Mouse (Mus musculus) gastrocnemius, adult 8-10 months (tissue): ENCODE data around the gene Tshz2. TPM values are rescaled to one million over a fixed set of nuclear protein-coding genes. Genes with fewer than 3 reads are reported as not detected.
"Not testable (repeated sequence)": the region's sequence is repeated elsewhere in the genome, so short reads cannot be mapped to it uniquely, and the experiment has no call there.

Source experiments
- DNase-seq, 2 experiments: peaks; one replicate each; pipeline ENCODE4 v3.0.0; 2022; ENCODE audit warnings: low spot score in 2 of 2
- total RNA-seq, 4 experiments: library from RNA; stranded (reverse); gene quantifications; 2 replicates each; pipeline ENCODE4 v1.2.4; 2022

Gene Tshz2
- total RNA-seq, 4 experiments from 2014 or later: 6.5 to 11.3 (median 8.9) TPM

- no peak for DNase-seq
Observed at GRCm38 (mm10) chr2:169755091-169755490, 122.3 kb downstream of the Tshz2 start.

DNA sequence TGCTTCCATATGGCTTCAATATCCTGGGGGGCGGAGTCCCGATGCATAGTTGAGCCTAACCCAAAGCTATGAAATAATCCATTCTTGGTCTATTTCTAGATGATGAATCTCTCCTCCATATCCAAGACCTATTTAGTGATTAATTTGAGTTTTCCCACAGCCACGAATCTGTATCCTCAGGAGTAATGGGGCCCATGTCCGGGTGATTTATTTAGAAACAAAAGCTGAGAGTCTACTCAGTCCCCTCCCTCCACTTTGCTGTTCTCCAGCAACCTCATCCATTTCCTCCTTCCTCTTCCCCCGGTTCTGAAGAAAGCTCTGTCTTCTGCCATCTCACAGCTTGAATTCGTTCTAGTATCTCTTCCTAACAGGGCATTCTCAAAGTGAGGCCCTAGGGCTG, 125.3 kb downstream of the Tshz2 start:
- no peak for DNase-seq

DNA sequence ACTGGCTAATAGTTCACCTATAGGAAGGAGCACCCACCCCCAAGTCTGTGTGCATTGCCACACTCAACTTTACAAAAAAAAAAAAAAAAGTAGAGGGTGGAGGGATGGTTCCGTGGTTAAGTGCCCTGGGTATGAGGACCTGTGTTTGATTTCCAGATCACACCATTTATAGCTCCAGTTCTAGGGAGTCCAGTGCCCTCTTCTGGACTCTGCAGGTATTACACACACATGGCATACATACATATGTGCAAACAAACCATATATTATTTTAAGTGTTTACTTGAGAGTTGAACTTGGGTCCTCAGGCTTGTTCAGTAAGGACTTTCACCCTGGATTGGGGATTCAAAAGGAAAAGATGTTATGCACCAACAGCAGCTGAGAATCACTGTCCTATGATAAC, 127.3 kb downstream of the Tshz2 start:
- DNase-seq: no peak

DNA sequence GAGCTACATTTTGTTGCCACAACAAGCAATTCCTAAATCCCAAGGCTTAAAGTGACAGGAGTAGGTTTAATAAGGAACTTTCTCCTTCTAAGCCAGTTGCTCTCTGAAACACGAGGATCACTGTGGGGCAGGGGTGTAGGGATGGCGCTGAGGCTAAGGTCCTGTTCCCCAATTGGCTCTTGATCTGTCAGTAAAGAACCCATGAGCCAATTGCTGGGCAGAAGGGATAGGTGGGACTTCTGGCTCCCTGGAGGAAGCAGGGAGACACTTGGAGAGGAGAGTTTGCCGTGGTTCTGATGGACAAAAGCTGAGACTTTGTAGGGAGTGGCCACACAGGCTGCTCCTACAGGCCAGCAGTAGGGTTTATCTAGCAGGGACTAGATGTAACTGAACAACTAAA, 128.9 kb downstream of the Tshz2 start:
- DNase-seq: no peak

DNA sequence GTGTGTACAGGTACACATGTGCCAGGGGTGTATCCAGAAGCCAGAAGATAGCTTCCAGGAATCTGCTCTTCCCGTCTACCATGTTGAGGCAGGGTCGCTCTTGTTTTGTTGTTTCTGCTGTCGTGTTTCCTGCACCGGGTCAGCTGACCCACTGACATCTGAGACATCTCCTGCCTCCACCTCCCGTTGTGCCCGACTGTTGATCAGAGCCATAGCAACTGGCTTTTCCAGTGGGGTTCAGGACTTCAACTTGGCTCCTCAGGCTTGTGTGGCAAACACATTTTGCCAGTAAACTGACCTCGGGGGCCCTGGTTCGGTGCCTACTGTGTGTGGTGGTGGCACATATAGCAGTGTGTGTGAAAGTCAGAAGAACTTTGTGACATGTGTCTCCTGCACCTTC, 129.5 kb downstream of the Tshz2 start:
- no peak for DNase-seq

- no peak for DNase-seq
Observed at GRCm38 (mm10) chr2:169763716-169764115, 130.9 kb downstream of the Tshz2 start.

DNA sequence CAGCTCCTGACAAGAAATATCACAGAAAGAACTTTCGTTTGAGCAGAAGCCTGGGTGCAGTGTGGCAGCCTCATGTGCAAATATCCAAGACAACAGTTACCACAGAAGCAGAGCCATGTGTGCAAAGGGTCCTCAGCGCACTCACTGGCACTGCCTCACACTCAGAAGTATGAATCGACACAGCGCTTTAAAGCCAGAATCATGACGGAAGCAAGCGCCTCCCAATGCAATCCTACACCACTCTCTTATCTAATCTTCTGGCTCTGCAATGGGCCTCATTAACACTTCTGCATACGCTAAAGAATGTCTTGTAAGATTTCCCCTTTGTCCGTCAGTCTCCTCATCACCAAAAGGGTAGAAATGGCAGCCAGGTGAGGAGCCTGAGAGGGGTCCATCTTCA, 133.4 kb downstream of the Tshz2 start:
- DNase-seq: no peak

GRCm38 (mm10) chr2:169767281-169767680, 134.5 kb downstream of the Tshz2 start:
- DNase-seq: no peak

GRCm38 (mm10) chr2:169775078-169775477, 142.3 kb downstream of the Tshz2 start:
- DNase-seq: no peak

DNA sequence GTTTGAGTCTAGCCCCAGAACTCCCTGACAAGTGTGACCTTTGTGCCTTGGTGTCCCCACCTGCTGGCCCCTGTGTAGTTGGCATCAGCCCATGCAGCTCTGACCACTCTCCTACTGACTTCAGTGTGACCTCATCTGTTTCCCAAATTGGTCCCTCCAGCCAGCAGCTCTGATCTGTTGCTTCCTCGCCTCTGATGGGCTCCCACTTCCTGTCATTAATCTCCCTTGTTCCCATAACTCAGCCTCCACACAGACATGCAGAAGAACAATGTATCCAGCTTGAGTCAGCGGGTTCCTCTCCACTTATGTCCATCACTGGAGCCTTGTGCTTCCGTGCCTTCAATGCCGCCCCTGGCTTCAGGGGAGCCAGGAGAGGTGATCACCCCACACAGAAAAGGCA, 144.4 kb downstream of the Tshz2 start:
- DNase-seq: no peak

DNA sequence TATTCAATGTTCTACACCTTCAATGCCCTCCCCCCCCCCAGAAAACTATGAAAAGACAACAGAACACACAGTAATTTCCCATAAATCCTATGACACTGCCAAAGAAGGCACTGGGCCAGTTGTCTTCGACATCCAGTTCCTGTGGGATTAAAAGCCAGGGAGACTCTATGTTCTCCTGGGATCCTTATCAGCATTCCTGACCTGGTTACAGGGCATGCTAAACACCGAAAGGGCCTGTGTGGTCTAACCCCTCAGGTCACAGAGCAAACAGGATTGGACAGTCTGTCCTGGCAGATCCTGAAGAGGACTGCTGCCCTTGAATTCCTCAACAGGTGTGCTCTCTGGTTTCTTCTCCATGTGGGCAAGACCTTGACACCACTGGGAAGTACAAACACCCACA, 145.0 kb downstream of the Tshz2 start:
- DNase-seq: no peak

DNA sequence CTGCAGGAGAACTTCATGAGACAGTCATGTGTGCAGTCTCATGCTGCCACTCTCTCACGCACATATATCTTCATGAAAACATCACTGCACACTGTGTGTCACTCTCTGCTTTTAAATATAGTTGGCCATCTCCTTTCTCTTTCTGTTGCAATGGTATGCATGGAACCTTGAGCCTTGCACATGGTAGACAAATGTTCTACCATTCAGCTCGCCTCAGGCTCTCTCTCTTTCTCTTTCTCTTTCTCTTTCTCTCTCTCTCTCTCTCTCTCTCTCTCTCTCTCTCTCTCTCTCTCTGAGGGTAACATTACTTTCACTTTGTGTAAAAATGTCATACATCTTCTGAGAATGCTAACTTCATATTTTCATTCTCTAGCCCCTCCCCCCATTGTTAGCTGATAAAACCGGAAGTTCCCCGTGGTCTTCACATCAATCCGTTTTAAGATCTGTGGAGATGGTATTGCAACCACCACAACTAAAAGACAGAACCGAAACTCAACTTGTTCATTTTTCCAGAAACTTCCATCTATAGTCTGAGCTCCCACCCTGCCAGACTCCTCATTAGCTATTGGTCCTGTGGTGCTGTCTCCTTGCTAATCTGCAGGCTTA, 146.0 kb downstream of the Tshz2 start:
- DNase-seq: no peak

DNA sequence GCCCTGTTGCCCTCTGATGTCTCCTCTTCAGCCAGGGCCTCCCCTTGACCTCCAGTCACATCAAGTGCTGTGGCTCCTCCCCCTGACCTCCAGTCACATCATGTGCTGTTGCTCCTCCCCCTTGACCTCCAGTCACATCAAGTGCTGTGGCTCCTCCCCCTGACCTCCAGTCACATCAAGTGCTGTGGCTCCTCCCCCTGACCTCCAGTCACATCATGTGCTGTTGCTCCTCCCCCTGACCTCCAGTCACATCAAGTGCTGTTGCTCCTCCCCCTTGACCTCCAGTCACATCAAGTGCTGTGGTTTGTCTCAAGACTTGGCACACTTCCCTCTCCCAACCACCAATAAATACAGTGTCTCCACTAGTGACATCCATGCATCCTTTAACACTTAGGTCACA, 148.9 kb downstream of the Tshz2 start:
- not testable (repeated sequence) for DNase-seq

DNA sequence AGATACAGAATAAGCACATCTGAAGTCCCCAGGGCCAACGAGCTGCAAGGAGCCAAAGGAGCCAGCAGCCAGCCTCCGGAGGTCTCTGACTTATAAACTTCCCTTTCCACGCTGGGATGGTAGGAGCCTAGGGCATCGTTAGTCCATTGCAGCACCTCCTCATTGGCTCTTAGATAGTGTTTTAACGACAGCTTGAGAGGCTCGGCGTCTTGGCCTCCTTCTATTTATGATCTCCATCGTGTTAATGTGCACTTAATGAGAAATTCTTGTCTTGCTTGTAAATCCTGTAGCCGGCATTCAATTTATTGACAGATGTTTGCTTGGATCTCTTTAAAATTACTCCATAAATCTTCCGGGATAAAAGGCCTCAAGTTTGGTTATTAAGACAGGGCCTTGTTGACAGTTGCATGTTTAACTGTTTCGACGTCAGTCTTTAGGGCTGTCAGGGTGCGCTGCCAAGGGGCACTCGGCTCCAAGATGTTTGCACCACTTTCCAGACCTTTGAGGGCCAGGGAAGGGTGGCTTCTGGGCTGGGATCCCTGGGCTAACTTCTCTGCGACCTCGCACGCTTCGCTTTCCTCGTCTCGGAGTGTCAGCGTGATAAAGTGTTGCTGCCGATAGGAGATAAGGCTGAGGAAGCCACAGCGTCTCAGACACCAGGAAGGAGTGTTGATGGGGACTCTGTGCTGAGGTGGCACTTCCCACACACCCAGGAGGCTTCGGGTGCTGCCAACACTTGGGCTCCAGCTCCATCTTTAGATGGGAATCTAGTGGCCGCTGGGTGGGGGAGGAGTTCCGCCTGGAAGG, 150.3 kb downstream of the Tshz2 start:
- no peak for DNase-seq

GRCm38 (mm10) chr2:169783681-169784033, 150.8 kb downstream of the Tshz2 start:
- no peak for DNase-seq

GRCm38 (mm10) chr2:169787381-169787780, 154.6 kb downstream of the Tshz2 start:
- no peak for DNase-seq

DNA sequence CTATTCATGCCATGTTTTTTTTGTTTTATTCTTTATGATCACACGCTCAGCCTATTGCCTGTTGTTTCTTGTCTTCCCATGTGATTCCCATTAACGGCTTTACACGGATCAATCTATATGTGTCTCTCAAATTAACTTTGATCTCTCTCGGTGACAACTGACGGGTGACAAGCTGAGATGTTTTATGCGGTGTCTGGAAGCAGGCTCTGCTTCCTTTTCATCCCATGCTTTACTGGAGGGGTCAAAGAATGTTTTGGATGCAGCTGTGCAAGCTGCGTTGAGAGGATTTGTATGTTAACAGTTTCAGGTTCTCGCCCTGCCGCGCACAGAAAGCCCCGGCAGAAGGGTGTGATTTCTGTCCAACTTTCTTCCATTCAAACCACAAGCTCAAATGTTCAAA, 155.1 kb downstream of the Tshz2 start:
- DNase-seq: no peak

DNA sequence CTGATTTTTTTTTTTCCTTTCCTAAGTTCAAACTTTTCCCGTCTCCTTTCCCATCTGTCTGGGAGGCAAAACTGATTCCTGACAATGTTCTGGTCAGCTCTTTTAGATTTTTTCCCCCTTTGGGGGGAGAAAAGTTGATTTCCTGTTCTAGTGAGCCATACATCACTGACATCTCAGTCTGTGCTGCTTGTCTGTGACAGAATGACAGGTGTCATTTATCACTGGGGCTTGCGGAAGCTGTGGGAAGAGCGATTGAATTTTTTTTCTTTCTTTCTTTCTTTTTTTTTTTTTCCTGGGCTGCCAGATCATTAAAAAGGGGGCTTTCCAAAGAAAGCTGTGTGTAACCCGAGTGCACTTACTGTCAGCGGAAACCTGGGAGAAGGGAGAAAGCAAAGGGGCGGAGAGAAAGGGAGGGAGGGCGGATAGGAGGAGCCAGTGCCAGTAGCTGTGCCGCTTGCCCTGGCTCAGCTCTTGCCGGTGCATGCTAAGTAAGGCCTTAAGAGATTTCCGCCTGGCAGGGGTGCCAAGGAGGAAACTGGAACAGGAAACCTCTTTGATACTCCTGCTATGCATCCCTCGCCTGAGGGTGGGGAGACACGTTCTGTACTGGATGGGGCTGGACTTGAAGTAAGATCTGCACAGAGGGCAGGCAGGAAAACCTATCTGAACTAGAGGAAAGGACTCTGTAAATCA, 157.8 kb downstream of the Tshz2 start:
- peak in 1 of 2 experiments; percentile 31 for DNase-seq

DNA sequence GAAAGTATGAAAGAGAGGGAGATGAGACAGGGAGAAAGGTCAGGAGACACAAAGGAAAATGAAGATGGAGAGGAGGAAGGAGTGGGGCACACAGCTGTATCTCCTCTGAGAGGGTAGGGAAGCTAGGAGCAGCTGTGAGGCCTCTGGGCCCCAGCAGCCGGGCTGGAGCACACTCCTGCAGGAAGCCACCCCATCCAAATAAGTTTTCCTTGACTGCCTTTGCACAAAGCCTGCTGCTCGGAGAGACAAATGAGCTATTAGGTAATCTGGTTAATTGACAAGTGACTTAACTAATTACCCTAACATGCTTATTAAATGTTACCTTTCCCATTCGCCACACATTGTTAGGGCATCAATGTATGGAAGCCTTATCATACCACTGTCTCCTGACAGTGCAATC, 159.9 kb downstream of the Tshz2 start:
- DNase-seq: no peak

DNA sequence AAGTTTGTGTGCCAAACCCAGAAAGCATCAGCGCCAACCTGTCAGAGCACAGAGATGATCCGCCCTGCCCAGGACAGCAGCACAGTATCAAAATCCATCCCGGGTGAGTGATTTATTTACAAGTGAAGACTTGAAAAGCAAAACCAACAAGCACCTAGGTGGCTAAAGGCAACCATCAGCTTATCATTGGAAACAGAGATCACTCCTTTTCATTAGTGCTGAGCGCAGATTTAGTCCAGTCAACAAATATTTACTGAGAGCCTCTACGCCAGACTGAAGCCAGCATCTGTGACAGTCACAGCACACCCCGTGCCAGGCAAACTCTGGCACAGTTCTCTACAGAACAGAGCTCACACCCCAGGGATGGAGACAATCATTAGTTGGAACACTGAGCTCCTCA, 169.4 kb downstream of the Tshz2 start:
- DNase-seq: no peak

DNA sequence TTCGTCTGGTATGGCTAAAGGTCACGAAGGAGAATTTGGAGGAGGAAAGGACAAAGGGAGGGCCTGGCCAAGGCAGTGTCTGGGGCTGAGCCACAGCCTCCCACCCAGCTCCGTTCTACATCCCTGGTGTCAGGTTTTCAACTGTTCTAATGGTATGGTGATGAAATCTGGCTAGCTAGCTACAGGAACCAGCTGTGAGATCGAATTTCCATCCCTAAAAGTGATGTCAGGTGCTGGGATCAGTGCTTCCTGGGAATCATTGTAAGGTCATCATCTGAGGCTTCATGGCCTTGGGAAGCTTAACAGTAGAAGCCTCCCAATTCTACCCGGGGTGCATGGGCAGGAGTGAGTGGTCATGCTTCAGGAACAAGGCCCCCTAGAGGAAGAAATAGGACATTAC, 171.6 kb downstream of the Tshz2 start:
- no peak for DNase-seq

GRCm38 (mm10) chr2:169805545-169805944, 172.7 kb downstream of the Tshz2 start:
- DNase-seq: no peak

GRCm38 (mm10) chr2:169811589-169811988, 178.8 kb downstream of the Tshz2 start:
- no peak for DNase-seq
